Mouse (Mus musculus) layer of hippocampus, adult 2 months (tissue): Measurements from ENCODE around the gene Hoxb9. TPM values are rescaled to one million over a fixed set of nuclear protein-coding genes. Genes with fewer than 3 reads are reported as not detected.

Experiments
- DNase-seq, 2 experiments: peaks; one replicate each; pipeline ENCODE4 v3.0.0; 2022; ENCODE audit warnings: low spot score in 2 of 2
- H3K27ac ChIP-seq: fragments of 200-600 bp; 2 replicates; pipeline ENCODE4 v1.8.1; 2022
- H3K4me3 ChIP-seq: fragments of 200-600 bp; 2 replicates; pipeline ENCODE4 v1.8.1; 2022; ENCODE audit warnings: mild to moderate bottlenecking
- CTCF ChIP-seq: fragments of 200-600 bp; conservative IDR thresholded peaks from 2 replicates; pipeline ENCODE4 v1.8.1; 2022; ENCODE audit warnings: antibody characterized with exemption, mild to moderate bottlenecking, moderate library complexity
- total RNA-seq, 2 experiments: library from RNA; stranded (reverse); gene quantifications; 2 replicates each; pipeline ENCODE4 v1.2.3; 2021

The Hoxb9 gene
- total RNA-seq, 2 experiments from 2014 or later, result not detected

- DNase-seq, result no peak
- Histone ChIP-seq H3K4me3 (no peak overlapping the region), H3K27ac (no peak overlapping the region)
- no peak for TF ChIP-seq CTCF
Measured at GRCm38 (mm10) chr11:96292565-96293301, 21.5 kb downstream of the Hoxb9 start.

DNA sequence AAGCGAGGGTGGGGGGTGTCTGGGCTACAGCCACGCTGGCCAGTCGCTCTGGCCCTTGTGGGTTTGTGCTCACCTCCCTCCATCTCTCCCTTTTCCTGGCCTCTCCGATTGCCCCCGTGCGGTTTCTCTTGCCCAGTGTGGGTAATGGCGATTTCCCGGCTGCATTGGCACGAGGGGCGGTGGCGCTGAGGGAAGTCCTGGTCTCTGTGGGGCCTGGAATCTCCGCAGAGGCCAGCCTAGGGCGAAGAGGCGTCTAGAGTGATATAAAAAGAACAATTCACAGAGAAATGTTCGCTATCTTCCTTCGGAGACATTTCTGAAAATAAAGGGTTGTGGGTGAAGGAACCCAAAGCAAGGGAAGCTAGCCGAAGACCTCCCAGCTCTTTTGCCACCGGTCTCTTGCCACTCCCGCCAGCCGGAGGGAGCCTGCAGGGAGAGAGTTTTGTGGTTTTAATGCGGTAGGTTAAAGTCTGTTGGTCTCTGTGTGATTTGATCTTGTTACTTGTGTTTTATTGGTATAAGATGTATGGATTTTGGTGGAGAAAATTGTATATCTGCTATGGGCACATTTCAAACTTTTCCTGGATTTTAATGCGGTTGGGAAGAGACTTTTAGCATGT is 22.2 kb downstream of the Hoxb9 start:
- no peak for TF ChIP-seq CTCF
- H3K4me3 ChIP-seq, result no peak overlapping the region
- no peak overlapping the region for H3K27ac ChIP-seq
- no peak for DNase-seq

DNA sequence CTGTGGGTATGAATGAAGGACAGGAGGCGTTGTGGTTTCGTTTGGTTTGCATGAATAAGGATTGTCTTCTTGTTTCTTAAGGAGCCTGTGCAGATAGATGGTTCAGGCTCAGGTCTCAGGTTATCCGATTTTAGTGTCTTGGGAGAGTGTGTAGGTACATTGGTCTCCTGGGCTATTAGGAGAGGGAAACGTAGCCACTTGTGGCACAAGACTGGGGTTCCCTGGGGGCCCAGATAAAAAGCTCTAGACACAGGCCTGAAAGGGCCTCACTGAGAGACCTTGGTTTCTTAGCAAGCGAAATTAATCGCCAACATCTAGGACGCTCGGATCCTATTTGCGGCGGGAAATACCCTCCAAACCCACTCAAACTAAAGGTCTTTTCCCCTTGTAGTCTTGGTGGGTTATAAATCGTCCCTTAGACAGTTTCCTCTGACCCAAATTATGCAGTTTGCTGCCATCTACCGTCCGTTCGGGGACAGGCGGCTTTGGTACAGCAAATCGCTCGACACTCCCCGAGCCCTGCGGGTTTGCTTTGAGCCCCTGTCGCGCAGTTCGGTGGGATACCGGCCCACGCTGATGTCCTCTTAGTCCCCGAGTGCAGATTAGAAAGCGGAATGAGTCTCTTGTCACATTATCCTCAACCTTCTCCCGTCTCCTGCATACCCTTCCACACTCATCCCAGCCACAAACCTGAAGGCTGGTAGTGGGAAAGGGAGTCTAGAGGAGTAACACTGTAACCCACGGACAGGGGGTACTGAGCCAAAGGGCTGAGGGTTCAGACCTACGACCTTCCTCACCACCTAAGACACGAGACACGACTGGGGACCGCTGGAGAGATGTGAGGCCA is 23.2 kb downstream of the Hoxb9 start:
- no peak overlapping the region for H3K27ac ChIP-seq
- H3K4me3 ChIP-seq, result no peak overlapping the region
- peak; percentile 85 for TF ChIP-seq CTCF
- peak in 1 of 2 experiments; percentile 53 for DNase-seq

GRCm38 (mm10) chr11:96295092-96295835 is 24.0 kb downstream of the Hoxb9 start:
- no peak for DNase-seq
- no peak for TF ChIP-seq CTCF
- Histone ChIP-seq H3K4me3 (no peak overlapping the region), H3K27ac (no peak overlapping the region)

DNA sequence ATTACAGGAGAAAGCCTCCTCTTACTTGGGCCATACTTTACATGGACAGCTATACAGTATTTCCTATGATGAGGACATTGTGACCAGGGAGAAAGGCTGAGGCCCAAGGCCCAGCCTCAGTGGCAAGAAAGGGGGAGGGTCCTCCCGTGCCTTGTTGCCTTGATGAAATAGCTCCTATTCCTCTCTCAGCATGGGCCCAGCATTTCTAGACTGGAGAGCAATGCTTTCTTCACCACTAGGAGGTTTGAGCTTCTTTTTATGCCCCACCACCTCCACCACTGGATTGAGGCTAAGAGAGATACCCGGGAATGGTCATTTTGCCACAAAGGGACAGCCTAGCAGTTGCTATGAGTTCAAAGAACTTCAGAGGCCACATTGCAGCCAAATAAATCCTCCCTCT is 25.7 kb downstream of the Hoxb9 start:
- Histone ChIP-seq H3K4me3 (no peak overlapping the region), H3K27ac (no peak overlapping the region)
- no peak for TF ChIP-seq CTCF
- no peak for DNase-seq

DNA sequence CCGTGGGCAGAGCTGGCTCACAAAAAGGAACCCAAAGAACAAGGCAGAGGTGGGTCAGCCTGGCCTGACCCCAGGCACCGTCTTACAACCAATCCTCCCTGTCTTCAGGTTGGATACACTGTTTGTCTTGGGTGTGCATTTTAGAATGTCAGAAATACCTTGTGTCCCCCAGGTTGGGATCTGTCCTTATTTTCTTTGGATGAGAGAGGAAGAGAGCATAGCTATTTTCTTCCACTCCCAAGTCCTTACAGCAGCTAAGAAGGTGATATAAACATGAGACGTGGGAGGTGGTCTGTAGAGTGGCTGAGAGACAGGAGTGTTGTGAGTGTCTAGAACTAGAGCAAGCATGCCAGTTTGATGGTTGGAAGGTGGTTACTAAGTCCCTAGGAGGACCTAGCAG is 26.2 kb downstream of the Hoxb9 start:
- no peak for TF ChIP-seq CTCF
- Histone ChIP-seq H3K4me3 (no peak overlapping the region), H3K27ac (no peak overlapping the region)
- DNase-seq, result no peak

DNA sequence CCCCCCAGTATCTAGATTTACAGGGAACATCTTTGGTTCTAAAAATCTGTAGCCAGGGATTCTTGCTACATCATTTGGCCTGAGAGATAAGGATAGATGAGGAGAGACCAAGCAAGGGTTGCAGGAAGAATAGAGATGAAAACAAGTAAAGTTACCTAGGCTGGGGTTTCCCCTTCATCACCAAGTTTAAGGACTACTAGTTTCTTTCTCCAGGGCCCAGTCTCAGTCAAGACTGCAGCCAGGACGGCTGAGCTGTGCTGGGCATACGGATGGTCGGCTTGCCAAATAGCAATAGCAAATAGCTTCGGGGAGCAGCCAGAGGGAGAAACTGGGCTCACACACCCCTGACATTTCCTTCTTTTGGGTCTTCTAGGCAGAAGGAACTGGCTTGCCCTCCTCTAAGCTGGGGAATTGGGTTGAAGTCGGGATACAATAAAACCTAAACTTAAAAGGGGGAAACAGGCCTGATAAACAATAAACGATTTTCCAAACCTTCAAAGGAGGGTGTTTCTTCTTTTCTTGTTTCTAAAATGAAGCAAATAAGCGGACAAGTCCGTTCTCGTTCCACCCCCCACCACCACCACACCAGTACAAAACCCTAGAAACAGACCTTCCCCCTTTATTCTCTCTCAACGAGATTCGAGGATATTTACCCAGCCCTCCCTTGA is 26.8 kb downstream of the Hoxb9 start:
- DNase-seq, result no peak
- Histone ChIP-seq H3K4me3 (no peak overlapping the region), H3K27ac (no peak overlapping the region)
- no peak for TF ChIP-seq CTCF

DNA sequence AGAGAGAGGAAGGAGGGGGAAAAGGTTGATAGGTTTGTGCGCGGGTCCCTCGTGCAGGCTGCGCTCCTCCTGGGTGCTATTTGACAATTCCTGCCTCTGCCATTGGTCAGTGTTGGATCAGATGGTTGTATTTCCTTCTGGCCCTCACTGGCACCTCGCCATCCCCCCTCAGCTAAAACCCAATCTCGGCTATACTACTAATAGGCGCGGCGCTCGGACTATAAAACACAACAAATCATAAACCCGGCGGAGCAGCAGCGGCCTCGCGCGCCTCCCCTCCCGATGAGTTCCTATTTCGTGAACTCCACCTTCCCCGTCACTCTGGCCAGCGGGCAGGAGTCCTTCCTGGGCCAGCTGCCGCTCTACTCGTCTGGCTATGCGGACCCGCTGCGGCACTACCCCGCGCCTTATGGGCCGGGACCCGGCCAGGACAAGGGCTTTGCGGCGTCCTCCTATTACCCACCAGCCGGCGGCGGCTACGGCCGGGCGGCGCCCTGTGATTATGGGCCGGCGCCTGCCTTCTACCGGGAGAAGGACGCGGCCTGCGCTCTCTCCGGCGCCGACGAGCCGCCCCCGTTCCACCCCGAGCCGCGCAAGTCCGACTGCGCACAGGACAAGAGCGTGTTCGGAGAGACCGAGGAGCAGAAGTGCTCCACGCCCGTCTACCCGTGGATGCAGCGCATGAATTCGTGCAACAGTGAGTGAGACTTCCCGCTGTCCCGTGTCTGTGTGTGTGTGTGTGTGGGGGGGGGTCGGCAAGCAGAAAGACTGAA is 27.8 kb downstream of the Hoxb9 start:
- H3K27ac ChIP-seq, result no peak overlapping the region
- no peak for TF ChIP-seq CTCF
- no peak overlapping the region for H3K4me3 ChIP-seq
- no peak for DNase-seq

DNA sequence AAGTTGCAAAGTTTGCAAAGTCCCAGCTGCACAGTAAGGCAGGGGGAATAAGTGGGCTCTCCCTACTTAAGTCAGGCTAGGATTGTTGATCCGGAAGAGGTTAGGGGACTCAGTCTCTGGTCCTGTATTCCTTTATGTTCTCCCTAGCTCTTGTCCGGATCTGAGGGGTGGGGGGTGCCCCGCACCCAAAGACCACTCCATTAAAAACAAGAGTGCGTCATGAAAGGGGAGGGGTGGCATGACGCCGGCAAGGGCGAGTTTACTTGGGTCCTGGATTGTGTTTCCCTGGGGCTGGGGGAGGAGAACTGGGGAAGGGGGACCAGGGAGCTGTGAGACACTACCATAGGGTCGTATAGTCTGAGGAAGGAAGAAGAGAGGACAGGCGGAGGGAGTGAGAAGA is 28.5 kb downstream of the Hoxb9 start:
- Histone ChIP-seq H3K27ac (no peak overlapping the region), H3K4me3 (no peak overlapping the region)
- DNase-seq, result no peak
- no peak for TF ChIP-seq CTCF

GRCm38 (mm10) chr11:96300354-96301063 is 29.3 kb downstream of the Hoxb9 start:
- no peak overlapping the region for H3K27ac ChIP-seq
- H3K4me3 ChIP-seq, result no peak overlapping the region
- no peak for TF ChIP-seq CTCF
- DNase-seq, result no peak

DNA sequence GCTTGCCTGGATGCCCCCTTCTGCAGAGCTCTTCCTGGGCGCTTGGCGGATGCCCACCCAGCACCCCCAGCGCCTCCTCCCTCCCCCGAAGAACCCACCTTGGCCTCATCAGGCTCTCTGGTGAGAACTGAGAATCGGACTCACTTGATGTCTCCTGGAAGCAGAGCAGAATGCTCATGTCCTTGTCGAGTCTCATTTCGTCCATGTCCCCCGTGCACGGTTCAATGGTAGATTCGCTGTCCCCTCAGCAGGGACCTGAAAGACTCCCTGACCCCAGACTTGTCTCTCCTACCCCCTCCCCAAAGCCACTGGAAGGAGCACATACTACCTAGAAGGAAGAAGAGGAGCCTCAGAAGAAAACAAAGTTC is 29.8 kb downstream of the Hoxb9 start:
- no peak for TF ChIP-seq CTCF
- DNase-seq, result no peak
- Histone ChIP-seq H3K4me3 (no peak overlapping the region), H3K27ac (no peak overlapping the region)
